ENCODE assay signal across 11 mouse cellular contexts in the genomic region with DNA sequence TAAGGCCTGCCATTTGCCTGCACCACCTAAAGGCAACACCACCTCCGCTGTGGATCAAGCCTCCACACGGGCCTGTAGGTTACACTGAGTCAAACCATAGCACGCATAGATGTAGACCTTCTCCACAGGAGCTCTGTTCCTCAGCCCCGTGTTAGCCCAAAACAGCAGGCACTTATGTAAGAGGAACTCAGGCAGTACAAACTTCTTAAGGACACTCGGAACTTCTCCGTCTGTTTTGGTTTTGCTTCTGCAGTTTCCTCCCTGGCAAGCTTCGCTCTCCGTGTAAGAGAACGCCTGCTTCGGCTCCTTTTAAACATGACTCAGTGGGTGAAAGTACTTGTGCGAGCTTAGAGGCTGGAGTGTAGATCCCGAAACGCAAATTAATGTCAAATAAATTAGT.
DNase-seq lines count a peak whose midpoint lies in the region; ATAC-seq and TF ChIP-seq lines count a peak whose summit lies in the region.
"Had no signal": no experiment of that assay in that cellular context is flagged by ENCODE, and none has a peak within 500 bp of the region (broad histone marks: within the 10 kb centered on the region; RNA-seq: fewer than 3 reads in every experiment).

No protein-coding gene starts in this region.

- no peak for ATAC-seq in midbrain, postnatal 0 days (ENCODE audit: low FRiP score)
- ATAC-seq: intestine, embryonic 15.5 days had no signal

- H3K27me3 ChIP-seq in megakaryocyte, embryonic 14.5 days (replicated peaks), result no peaks in the 10 kb centered on the region
- no peaks in the 10 kb centered on the region for H3K27me3 ChIP-seq in midbrain, postnatal 0 days (ENCODE audit: insufficient read depth, low read length)
- H3K27me3 ChIP-seq: intestine, embryonic 15.5 days had no signal

- intact Hi-C loops in heart, postnatal 25 days (cut with DNase I), result loop anchor here (5.0 kb wide), 1 partner anchor 132 kb away; no protein-coding TSS in a partner anchor
- intact Hi-C loops in left cerebral cortex, adult 2 months (cut with DNase I), result no loop called here

- peak overlapping the region; percentile 9; the same call in 1 of the 2 replicates for H3K27ac ChIP-seq in bone marrow, adult 2 months (ENCODE audit: control insufficient read depth, insufficient read depth, low read depth, low read length, poor library complexity)
- H3K27ac ChIP-seq in left cerebral cortex, adult 2 months, result peak overlapping the region; percentile 80
- no peak overlapping the region for H3K27ac ChIP-seq in midbrain, postnatal 0 days (ENCODE audit: low read depth, low read length)
- H3K27ac ChIP-seq: intestine, embryonic 15.5 days had no signal

- no peak overlapping the region for H3K4me2 ChIP-seq in midbrain, postnatal 0 days (ENCODE audit: low read depth, low read length, poor library complexity, severe bottlenecking)
- H3K4me2 ChIP-seq: heart, embryonic 11.5 days; intestine, embryonic 15.5 days had no signal

- H3K4me1 ChIP-seq in bone marrow, adult 2 months (ENCODE audit: control insufficient read depth, insufficient read depth, low read length), result no peaks in the 10 kb centered on the region; the same call in 1 of the 2 replicates
- H3K4me1 ChIP-seq in megakaryocyte, embryonic 14.5 days, result peaks cover 60% of the 10 kb centered on the region
- no peaks in the 10 kb centered on the region; the same call in 1 of the 2 replicates for H3K4me1 ChIP-seq in midbrain, postnatal 0 days (ENCODE audit: insufficient read depth, low read length)

- H3K9ac ChIP-seq in midbrain, postnatal 0 days (replicated peaks; ENCODE audit: low read length, poor library complexity, severe bottlenecking), result no peak overlapping the region
- H3K9ac ChIP-seq: intestine, embryonic 15.5 days had no signal

- H3K36me3 ChIP-seq in megakaryocyte, embryonic 14.5 days (replicated peaks; ENCODE audit: low read length), result no peaks in the 10 kb centered on the region
- no peaks in the 10 kb centered on the region for H3K36me3 ChIP-seq in midbrain, postnatal 0 days (ENCODE audit: insufficient read depth, low read length)
- H3K36me3 ChIP-seq: intestine, embryonic 15.5 days had no signal

- TF ChIP-seq CTCF in bone marrow, adult 2 months (IDR thresholded peaks at IDR 0.05; ENCODE audit: control insufficient read depth, insufficient read depth, low read length), result no peak
- TF ChIP-seq CTCF in left cerebral cortex, adult 2 months (IDR thresholded peaks at IDR 0.05), result no peak
- TF ChIP-seq CTCF in midbrain, postnatal 0 days (IDR thresholded peaks at IDR 0.05), result no peak

- no peak overlapping the region for H3K4me3 ChIP-seq in bone marrow, adult 2 months (replicated peaks; ENCODE audit: control insufficient read depth, low read depth, low read length)
- H3K4me3 ChIP-seq in left cerebral cortex, adult 2 months, result no peak overlapping the region
- H3K4me3 ChIP-seq in megakaryocyte, embryonic 14.5 days (replicated peaks), result peak overlapping the region; percentile 64
- H3K4me3 ChIP-seq in midbrain, postnatal 0 days (ENCODE audit: low read depth, low read length), result no peak overlapping the region
- H3K4me3 ChIP-seq: intestine, embryonic 15.5 days had no signal

- peak; percentile 36 to 68 for DNase-seq in heart, adult 18-20 months
- DNase-seq in heart, postnatal 25 days (ENCODE audit: low spot score), result no peak
- DNase-seq in left cerebral cortex, adult 2 months (ENCODE audit: extremely low spot score in 1 of 2, low spot score in 2 of 2), result peak in 1 of 2 experiments; percentile 40
- DNase-seq in cerebellum, postnatal 14 days, result no peak
- DNase-seq in embryo, embryonic 10 days (ENCODE audit: low spot score), result no peak
- DNase-seq in midbrain, postnatal 0 days (ENCODE audit: low spot score), result no peak
- DNase-seq: adrenal gland, postnatal 14 days had no signal

- 17% methylated on average over 13 of the region's 13 CpGs for whole genome bisulfite sequencing in bone marrow, adult 2 months
- 84% methylated on average over 13 of the region's 13 CpGs for WGBS in midbrain, postnatal 0 days

- no peak for TF ChIP-seq POLR2A in bone marrow, adult 2 months (IDR thresholded peaks at IDR 0.05; ENCODE audit: borderline replicate concordance, control insufficient read depth, low read depth, low read length)

- H3K9me3 ChIP-seq in megakaryocyte, embryonic 14.5 days, result no peaks in the 10 kb centered on the region
- no peaks in the 10 kb centered on the region for H3K9me3 ChIP-seq in midbrain, postnatal 0 days (ENCODE audit: low read length)
- H3K9me3 ChIP-seq: intestine, embryonic 15.5 days had no signal

Comparison
In these comparisons a context has a peak if more than half of its experiments do, and no peak if none do; other contexts are left out.
1. DNase-seq: peak in heart, adult 18-20 months (2 of 2); none in heart, postnatal 25 days (single experiment), cerebellum, postnatal 14 days (0 of 2), embryo, embryonic 10 days (single experiment) and midbrain, postnatal 0 days (single experiment).